Mouse (Mus musculus): ENCODE measurements at regions not wholly inside any gene's neighbourhood (a gene's known extent, or its start where the extent isn't known, plus 50 kb on each side); places are given as distances from the start of the nearest gene placed in this dataset.

GRCm38 (mm10) chr13:40794190-40794589 is 56.0 kb upstream of the Tfap2a start:
- no peak for DNase-seq (ENCODE audit: low read depth)

GRCm38 (mm10) chr13:40792947-40793346 is 54.8 kb upstream of the Tfap2a start:
- DNase-seq (ENCODE audit: low read depth): no peak

GRCm38 (mm10) chr13:40788225-40788624 is 50.0 kb upstream of the Tfap2a start:
- peak; percentile 25 for DNase-seq (ENCODE audit: low read depth)
